Mouse (Mus musculus) fat pad, adult 2 months (tissue): ENCODE results near the gene Cebpa.

Experiments used
- DNase-seq: peaks from one replicate; pipeline ENCODE4 v3.0.0-alpha.2; 2011; ENCODE audit warnings: low read depth, low spot score; ENCODE audit errors: extremely low read depth

The Cebpa gene

GRCm38 (mm10) chr7:35143864-35144618 lies 24.9 kb downstream of the Cebpa start:
- no peak for DNase-seq

GRCm38 (mm10) chr7:35145068-35145467 lies 26.0 kb downstream of the Cebpa start:
- no peak for DNase-seq

GRCm38 (mm10) chr7:35146269-35146668 lies 27.2 kb downstream of the Cebpa start:
- no peak for DNase-seq

GRCm38 (mm10) chr7:35149616-35150433 lies 30.7 kb downstream of the Cebpa start:
- no peak for DNase-seq

GRCm38 (mm10) chr7:35150860-35151259 lies 31.8 kb downstream of the Cebpa start:
- no peak for DNase-seq

- no peak for DNase-seq
Observed at GRCm38 (mm10) chr7:35154449-35154848, 35.4 kb downstream of the Cebpa start.

- DNase-seq: peak; percentile 96
Observed at GRCm38 (mm10) chr7:35156561-35157477, 37.7 kb downstream of the Cebpa start.

GRCm38 (mm10) chr7:35157512-35157911 lies 38.4 kb downstream of the Cebpa start:
- no peak for DNase-seq

GRCm38 (mm10) chr7:35162443-35162842 lies 43.4 kb downstream of the Cebpa start:
- no peak for DNase-seq

GRCm38 (mm10) chr7:35163600-35163999 lies 44.5 kb downstream of the Cebpa start:
- no peak for DNase-seq

- no peak for DNase-seq
Observed at GRCm38 (mm10) chr7:35164131-35164530, 45.0 kb downstream of the Cebpa start.

GRCm38 (mm10) chr7:35166988-35167387 lies 47.9 kb downstream of the Cebpa start:
- DNase-seq: no peak

- DNase-seq: no peak
Observed at GRCm38 (mm10) chr7:35167925-35168324, 48.8 kb downstream of the Cebpa start.

GRCm38 (mm10) chr7:35169341-35169740 lies 50.2 kb downstream of the Cebpa start:
- DNase-seq: no peak
